In genomic region chr9:70269349-70269748, GRCm38 (mm10) we compare ENCODE assay signal across 13 mouse cellular contexts.
DNase-seq lines count a peak whose midpoint lies in the region; ATAC-seq and TF ChIP-seq lines count a peak whose summit lies in the region.
"Had no signal": no experiment of that assay in that cellular context is flagged by ENCODE, and none has a peak within 500 bp of the region (broad histone marks: within the 10 kb centered on the region; RNA-seq: fewer than 3 reads in every experiment).

No protein-coding gene starts in this region.

- no peak overlapping the region for H3K4me2 ChIP-seq in lung, embryonic 16.5 days (ENCODE audit: low read depth, low read length)
- H3K4me2 ChIP-seq in hindbrain, embryonic 12.5 days (replicated peaks), result no peak overlapping the region
- no peak overlapping the region for H3K4me2 ChIP-seq in midbrain, postnatal 0 days (ENCODE audit: low read depth, low read length, poor library complexity, severe bottlenecking)
- H3K4me2 ChIP-seq: liver, embryonic 11.5 days had no signal

- no peaks in the 10 kb centered on the region for H3K9me3 ChIP-seq in lung, embryonic 16.5 days (ENCODE audit: control insufficient read depth, low read length)
- H3K9me3 ChIP-seq in hindbrain, embryonic 12.5 days (replicated peaks), result no peaks in the 10 kb centered on the region
- H3K9me3 ChIP-seq in midbrain, postnatal 0 days (ENCODE audit: low read length), result no peaks in the 10 kb centered on the region

- no peak overlapping the region for H3K4me3 ChIP-seq in lung, embryonic 16.5 days (ENCODE audit: low read length)
- H3K4me3 ChIP-seq in hindbrain, embryonic 12.5 days, result no peak overlapping the region
- H3K4me3 ChIP-seq in midbrain, postnatal 0 days (ENCODE audit: low read depth, low read length), result no peak overlapping the region

- TF ChIP-seq CTCF in midbrain, postnatal 0 days (IDR thresholded peaks at IDR 0.05), result no peak

- ATAC-seq in lung, embryonic 16.5 days (ENCODE audit: low read depth), result peak; percentile 63; the same call in 1 of the 2 replicates
- no peak for ATAC-seq in hindbrain, embryonic 12.5 days (ENCODE audit: low FRiP score)
- ATAC-seq in midbrain, postnatal 0 days (ENCODE audit: low FRiP score), result no peak

- peaks cover 26% of the 10 kb centered on the region for H3K4me1 ChIP-seq in lung, embryonic 16.5 days (replicated peaks; ENCODE audit: control insufficient read depth, insufficient read depth, low read length)
- H3K4me1 ChIP-seq in hindbrain, embryonic 12.5 days, result peaks cover 7% of the 10 kb centered on the region
- H3K4me1 ChIP-seq in midbrain, postnatal 0 days (ENCODE audit: insufficient read depth, low read length), result no peaks in the 10 kb centered on the region

- peak overlapping the region; percentile 71 for H3K27ac ChIP-seq in lung, embryonic 16.5 days (ENCODE audit: low read length)
- H3K27ac ChIP-seq in hindbrain, embryonic 12.5 days, result peak overlapping the region; percentile 14; the same call in 1 of the 2 replicates
- 0 out of 2 replicates have a peak overlapping the region, but pooled peaks have one; percentile 19 for H3K27ac ChIP-seq in midbrain, postnatal 0 days (ENCODE audit: low read depth, low read length)

- H3K36me3 ChIP-seq in lung, embryonic 16.5 days (ENCODE audit: control insufficient read depth, insufficient read depth, low read length), result no peaks in the 10 kb centered on the region
- no peaks in the 10 kb centered on the region for H3K36me3 ChIP-seq in hindbrain, embryonic 12.5 days
- no peaks in the 10 kb centered on the region for H3K36me3 ChIP-seq in midbrain, postnatal 0 days (ENCODE audit: insufficient read depth, low read length)

- peak; percentile 93 for DNase-seq in heart, adult 11 months
- no peak for DNase-seq in heart, adult 8-10 months (ENCODE audit: low spot score)
- no peak for DNase-seq in lung, postnatal 36 days
- no peak for DNase-seq in midbrain, postnatal 0 days (ENCODE audit: low spot score)
- DNase-seq in urinary bladder, postnatal 10 days (ENCODE audit: low spot score), result no peak
- DNase-seq in thymus, postnatal 36 days, result no peak
- DNase-seq: cerebellum, postnatal 10 days; gastrocnemius, postnatal 36 days; kidney, adult 2 months; thymus, postnatal 25 days had no signal

- WGBS in lung, embryonic 16.5 days, result 60% methylated on average over 10 of the region's 10 CpGs
- WGBS in hindbrain, embryonic 12.5 days, result 32% methylated on average over 10 of the region's 10 CpGs
- 42% methylated on average over 10 of the region's 10 CpGs for WGBS in midbrain, postnatal 0 days

- H3K9ac ChIP-seq in lung, embryonic 16.5 days (ENCODE audit: low read length), result no peak overlapping the region
- no peak overlapping the region for H3K9ac ChIP-seq in hindbrain, embryonic 12.5 days
- no peak overlapping the region for H3K9ac ChIP-seq in midbrain, postnatal 0 days (replicated peaks; ENCODE audit: low read length, poor library complexity, severe bottlenecking)

- no peaks in the 10 kb centered on the region for H3K27me3 ChIP-seq in lung, embryonic 16.5 days (ENCODE audit: control insufficient read depth, insufficient read depth, low read depth, low read length)
- H3K27me3 ChIP-seq in hindbrain, embryonic 12.5 days, result no peaks in the 10 kb centered on the region
- H3K27me3 ChIP-seq in midbrain, postnatal 0 days (ENCODE audit: insufficient read depth, low read length), result no peaks in the 10 kb centered on the region

Comparison
In these comparisons a context has a peak if more than half of its experiments do, and no peak if none do; other contexts are left out.
1. H3K27ac ChIP-seq: peak in every context shown above with its lines; median percentile 71 in lung, embryonic 16.5 days; 19 in midbrain, postnatal 0 days; 14 in hindbrain, embryonic 12.5 days.